Mouse (Mus musculus) midbrain, embryonic 15.5 days (tissue): ENCODE measurements around the gene Cpn1. TPM values are rescaled to one million over a fixed set of nuclear protein-coding genes. Genes with fewer than 3 reads are reported as not detected.

ENCODE experiments used
- ATAC-seq: fragments of 200-750 bp; cut with Nextera tagmentation; replicated peaks from 2 replicates; pipeline ENCODE4 v1.8.0; 2017; ENCODE audit warnings: moderate TSS enrichment
- H3K27ac ChIP-seq: fragments of 300-500 bp; sonication (generic); 2 replicates; pipeline ENCODE4 v1.5.1; 2015; ENCODE audit warnings: mild to moderate bottlenecking, inconsistent platforms
- H3K27me3 ChIP-seq: fragments of 300-500 bp; sonication (generic); replicated peaks from 2 replicates; pipeline ENCODE4 v1.6.1; 2015; ENCODE audit warnings: inconsistent platforms
- H3K36me3 ChIP-seq: fragments of 300-500 bp; sonication (generic); replicated peaks from 2 replicates; pipeline ENCODE4 v1.6.1; 2015; ENCODE audit warnings: inconsistent platforms
- H3K4me1 ChIP-seq: fragments of 300-500 bp; sonication (generic); 2 replicates; pipeline ENCODE4 v1.6.1; 2015; ENCODE audit warnings: inconsistent platforms
- H3K4me2 ChIP-seq: fragments of 300-500 bp; sonication (generic); 2 replicates; pipeline ENCODE4 v1.6.1; 2015; ENCODE audit warnings: inconsistent platforms, mild to moderate bottlenecking, moderate library complexity
- H3K4me3 ChIP-seq: fragments of 300-500 bp; sonication (generic); 2 replicates; pipeline ENCODE4 v1.5.1; 2015; ENCODE audit warnings: mild to moderate bottlenecking, inconsistent platforms
- H3K9ac ChIP-seq: fragments of 300-500 bp; sonication (generic); 2 replicates; pipeline ENCODE4 v1.6.1; 2015; ENCODE audit warnings: mild to moderate bottlenecking, inconsistent platforms
- H3K9me3 ChIP-seq: fragments of 300-500 bp; sonication (generic); 2 replicates; pipeline ENCODE4 v1.6.1; 2016; ENCODE audit warnings: inconsistent platforms
- WGBS: fragments of 180-500 bp; shearing (Covaris S2); methylation state at CpG from one replicate; pipeline ENCODE4 v1.1.7; 2015; ENCODE audit warnings: mixed read lengths; 5-methylcytosine and 5-hydroxymethylcytosine counted together
- polyA plus RNA-seq: library from polyadenylated mRNA; unstranded; fragments of >200 nt; fragmentation: Nextera tagmentation; extraction: Ambion mirVana; gene quantifications from 2 replicates; pipeline ENCODE4 v1.2.1, GENCODE M21; 2015

Gene Cpn1
- polyA plus RNA-seq, 1 experiment from 2014 or later: 0.26 TPM

DNA sequence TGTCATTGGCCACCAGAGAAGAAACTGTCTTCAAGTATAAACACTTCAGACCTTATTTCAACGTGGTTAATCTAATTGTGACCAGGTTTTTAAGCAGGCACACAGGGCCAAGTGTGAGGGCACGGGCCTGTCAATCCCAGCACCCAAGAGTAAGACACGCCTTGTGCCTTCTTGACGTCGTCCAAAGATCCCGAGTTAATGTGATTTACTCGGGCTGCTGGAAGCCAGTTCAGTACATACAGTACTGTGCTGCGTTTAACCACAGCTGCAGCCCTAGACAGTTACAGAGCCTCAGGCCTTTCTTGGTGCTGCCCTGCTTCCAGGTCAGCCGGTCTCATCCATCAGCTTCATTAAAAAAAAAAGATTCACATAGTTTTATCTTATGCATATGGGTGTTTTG, 70.9 kb downstream of the Cpn1 start:
- ATAC-seq: no peak
- Histone ChIP-seq H3K27ac (no peak overlapping the region), H3K36me3 (no peaks in the 10 kb centered on the region; the same call in 1 of the 2 replicates), H3K27me3 (no peaks in the 10 kb centered on the region), H3K4me1 (no peaks in the 10 kb centered on the region), H3K4me2 (no peak overlapping the region), H3K9ac (no peak overlapping the region), H3K9me3 (no peaks in the 10 kb centered on the region), H3K4me3 (no peak overlapping the region)
- WGBS: 72% methylated on average over 9 of the region's 9 CpGs

DNA sequence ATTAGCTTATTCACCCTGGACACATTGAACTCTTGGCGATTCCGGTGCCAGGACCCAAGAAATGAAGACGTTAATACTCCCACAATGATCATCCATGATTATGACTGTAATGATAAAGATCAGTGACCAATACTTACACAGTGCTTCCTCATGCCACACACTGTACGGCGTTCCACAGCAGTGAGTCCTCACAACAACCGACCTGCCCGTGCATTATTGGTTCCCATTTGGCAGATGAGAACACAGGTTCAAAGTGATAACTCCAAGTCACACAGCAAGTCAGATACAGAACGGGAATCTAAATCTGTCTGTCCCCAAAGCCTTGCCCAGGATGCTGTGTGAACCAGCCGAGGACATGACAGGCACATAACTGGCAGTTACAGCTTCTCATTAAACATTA, 71.4 kb downstream of the Cpn1 start:
- WGBS: 91% methylated on average over 9 of the region's 9 CpGs
- no peak overlapping the region for H3K9ac ChIP-seq

DNA sequence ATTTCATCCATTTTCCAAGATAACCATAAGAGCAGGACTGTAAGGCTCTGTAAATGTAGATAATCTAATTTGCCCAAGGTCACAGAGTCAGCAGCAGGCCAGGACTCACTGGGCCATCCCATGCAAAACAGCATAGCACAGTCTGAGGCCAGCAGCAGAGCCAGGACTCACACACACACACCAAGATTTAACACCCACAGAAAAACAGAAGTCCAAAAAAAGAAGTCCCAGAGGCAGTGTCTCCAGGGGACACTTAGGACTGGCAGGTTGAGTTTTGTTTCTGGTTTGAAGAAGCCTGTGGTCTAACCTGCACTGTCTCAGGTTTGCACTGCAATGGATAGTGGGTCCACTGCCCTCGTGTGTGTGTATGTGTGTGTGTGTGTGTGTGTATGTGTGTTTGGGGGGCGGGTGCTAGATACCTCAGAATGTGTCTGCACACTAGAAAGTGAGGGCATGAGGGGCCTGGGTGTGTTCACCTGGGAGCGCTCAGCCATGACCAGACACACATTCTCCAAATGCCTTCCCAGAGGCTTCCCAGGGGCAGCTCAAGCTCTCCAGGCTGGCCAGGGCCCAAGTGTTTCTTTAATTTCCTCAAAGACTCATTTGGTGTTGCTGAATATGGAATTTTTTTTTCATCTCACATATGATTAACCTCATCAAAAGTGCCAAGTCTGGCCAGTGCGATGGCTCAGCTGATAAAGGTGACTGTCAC, 73.4 kb downstream of the Cpn1 start:
- WGBS: 91% methylated on average over 4 of the region's 4 CpGs
- Histone ChIP-seq H3K4me3 (no peak overlapping the region), H3K9me3 (no peaks in the 10 kb centered on the region), H3K4me2 (no peak overlapping the region), H3K4me1 (no peaks in the 10 kb centered on the region), H3K36me3 (no peaks in the 10 kb centered on the region; the same call in 1 of the 2 replicates), H3K9ac (no peak overlapping the region), H3K27ac (no peak overlapping the region), H3K27me3 (no peaks in the 10 kb centered on the region)
- ATAC-seq: no peak

More for the DNA sequence above, 71.4 kb downstream of the Cpn1 start:
- Histone ChIP-seq H3K27ac (no peak overlapping the region), H3K9me3 (no peaks in the 10 kb centered on the region), H3K4me2 (no peak overlapping the region), H3K4me3 (no peak overlapping the region), H3K36me3 (no peaks in the 10 kb centered on the region; the same call in 1 of the 2 replicates), H3K27me3 (no peaks in the 10 kb centered on the region), H3K4me1 (no peaks in the 10 kb centered on the region)
- no peak for ATAC-seq

DNA sequence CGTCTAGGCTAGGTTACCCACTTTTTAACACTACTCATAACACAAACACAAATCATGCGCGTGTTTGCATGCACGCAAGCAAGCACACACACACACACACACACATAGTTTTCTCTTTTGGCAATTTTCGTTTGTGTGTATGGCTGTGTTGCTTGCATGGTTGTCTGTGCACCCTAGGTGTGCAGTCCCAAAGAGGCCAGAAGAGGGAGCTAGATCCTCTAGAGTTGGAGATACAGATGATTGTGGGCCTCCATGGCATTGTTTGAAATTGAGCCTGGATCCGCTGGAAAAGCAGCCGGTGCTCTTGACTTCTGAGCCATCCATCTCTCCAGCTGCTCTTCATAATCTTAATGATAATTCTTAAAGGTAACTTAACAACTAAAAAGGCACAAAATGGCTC, 79.9 kb downstream of the Cpn1 start:
- H3K27ac ChIP-seq: no peak overlapping the region
- no peak overlapping the region for H3K4me3 ChIP-seq
- no peaks in the 10 kb centered on the region for H3K27me3 ChIP-seq
- H3K36me3 ChIP-seq: no peaks in the 10 kb centered on the region; the same call in 1 of the 2 replicates
- no peak for ATAC-seq
- H3K4me1 ChIP-seq: no peaks in the 10 kb centered on the region
- H3K9me3 ChIP-seq: no peaks in the 10 kb centered on the region
- H3K9ac ChIP-seq: no peak overlapping the region
- H3K4me2 ChIP-seq: no peak overlapping the region
- 92% methylated on average over 7 of the region's 7 CpGs for WGBS

Other genes starting within 250 kb of the Cpn1 start
- 6.9 and 7.4 TPM in 2 replicates for gene Cutc, start 233.6 kb downstream of the Cpn1 start, polyA plus RNA-seq
- gene Cox15, start 233.6 kb downstream of the Cpn1 start, polyA plus RNA-seq: 12.8 and 14.2 TPM in 2 replicates
- gene Abcc2, start 204.4 kb downstream of the Cpn1 start, polyA plus RNA-seq: 0.04 and 0.06 TPM in 2 replicates
- 8.1 and 8.8 TPM in 2 replicates for gene Dnmbp, start 46.4 kb downstream of the Cpn1 start, polyA plus RNA-seq
- gene Cyp2c23, start 42.7 kb upstream of the Cpn1 start, polyA plus RNA-seq: not detected in 2 replicates
- 22.6 and 23.3 TPM in 2 replicates for gene Erlin1, start 83.2 kb upstream of the Cpn1 start, polyA plus RNA-seq
- gene Chuk, start 120.9 kb upstream of the Cpn1 start, polyA plus RNA-seq: 61.7 and 68.0 TPM in 2 replicates
- 29.6 and 37.4 TPM in 2 replicates for gene Cwf19l1, start 149.3 kb upstream of the Cpn1 start, polyA plus RNA-seq
- gene Bloc1s2, start 159.9 kb upstream of the Cpn1 start, polyA plus RNA-seq: 143 and 159 TPM in 2 replicates
- gene Pkd2l1, start 205.9 kb upstream of the Cpn1 start, polyA plus RNA-seq: 0.06 TPM in 2 replicates
- gene Scd3, start 216.7 kb upstream of the Cpn1 start, polyA plus RNA-seq: 5.7 TPM in 2 replicates